Mouse (Mus musculus) testis, adult 10 weeks (tissue): ENCODE measurements around the gene Hist1h2bj. TPM values are rescaled to one million over a fixed set of nuclear protein-coding genes. Genes with fewer than 3 reads are reported as not detected.

Experiments
- polyA plus RNA-seq: library from polyadenylated mRNA; stranded (reverse); fragments of 350-450 nt; fragmentation: Illumina TruSeq; extraction: RNeasy Lipid Tissue Mini Kit (QIAGEN cat#74804); gene quantifications from one replicate; pipeline ENCODE4 v1.2.3, GENCODE M21; 2014; ENCODE audit warnings: low read depth, low replicate concordance

Hist1h2bj gene
- not detected for polyA plus RNA-seq

DNA sequence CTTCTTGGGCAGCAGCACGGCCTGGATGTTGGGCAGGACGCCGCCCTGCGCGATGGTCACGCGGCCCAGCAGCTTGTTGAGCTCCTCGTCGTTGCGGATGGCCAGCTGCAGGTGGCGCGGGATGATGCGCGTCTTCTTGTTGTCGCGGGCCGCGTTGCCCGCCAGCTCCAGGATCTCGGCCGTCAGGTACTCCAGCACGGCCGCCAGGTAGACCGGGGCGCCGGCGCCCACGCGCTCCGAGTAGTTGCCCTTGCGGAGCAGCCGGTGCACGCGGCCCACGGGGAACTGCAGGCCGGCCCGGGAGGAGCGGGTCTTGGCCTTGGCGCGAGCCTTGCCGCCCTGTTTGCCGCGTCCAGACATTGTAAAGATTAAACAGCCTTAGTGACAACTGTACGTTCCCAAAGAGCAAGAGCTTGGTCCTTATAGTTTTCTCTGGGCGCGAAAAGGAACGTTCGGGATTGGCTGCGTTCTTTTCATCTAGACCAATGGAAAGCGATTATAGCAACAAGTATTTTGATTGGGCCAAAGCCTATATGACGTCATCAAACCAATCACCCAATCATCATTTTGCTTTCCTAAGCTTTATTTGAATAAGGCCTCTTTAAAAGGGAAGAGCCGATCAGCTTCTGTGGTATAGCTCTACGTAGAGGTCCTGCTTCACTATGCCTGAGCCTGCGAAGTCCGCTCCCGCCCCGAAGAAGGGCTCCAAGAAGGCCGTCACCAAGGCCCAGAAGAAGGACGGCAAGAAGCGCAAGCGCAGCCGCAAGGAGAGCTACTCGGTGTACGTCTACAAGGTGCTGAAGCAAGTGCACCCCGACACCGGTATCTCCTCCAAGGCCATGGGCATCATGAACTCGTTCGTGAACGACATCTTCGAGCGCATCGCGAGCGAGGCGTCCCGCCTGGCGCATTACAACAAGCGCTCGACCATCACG lies at the start of gene Hist1h2bj, which contains the start of gene Hist1h2ag:
Gene Hist1h2bj, plus strand, starts transcription at position 647 of the 935 bp plus-strand sequence.
Gene Hist1h2ag, minus strand, starts transcription at position 377 of the 935 bp plus-strand sequence.

DNA sequence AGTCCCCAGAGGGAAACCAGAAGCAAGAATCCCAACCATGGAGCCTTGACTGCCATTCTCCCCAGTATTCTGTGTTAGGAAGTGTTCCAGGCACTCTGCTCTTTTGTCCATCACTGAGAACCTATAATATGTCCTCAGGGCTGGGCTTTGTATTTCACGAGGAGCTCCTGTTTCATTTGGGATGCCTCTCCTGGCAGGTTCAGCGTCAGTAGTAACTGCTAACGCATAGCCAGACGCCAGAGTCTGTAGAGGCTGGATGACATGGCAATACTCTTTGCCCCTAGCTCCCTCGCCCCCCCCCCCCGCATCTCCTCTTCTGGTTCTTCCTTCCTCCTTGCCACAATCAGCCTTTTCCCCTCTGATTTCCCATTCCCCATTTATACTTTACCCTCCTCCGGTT lies 33.4 kb upstream of the Hist1h2bj start, which contains the start of gene Prss16:
Gene Prss16, minus strand, starts transcription at position 101 of the 400 bp plus-strand sequence.

DNA sequence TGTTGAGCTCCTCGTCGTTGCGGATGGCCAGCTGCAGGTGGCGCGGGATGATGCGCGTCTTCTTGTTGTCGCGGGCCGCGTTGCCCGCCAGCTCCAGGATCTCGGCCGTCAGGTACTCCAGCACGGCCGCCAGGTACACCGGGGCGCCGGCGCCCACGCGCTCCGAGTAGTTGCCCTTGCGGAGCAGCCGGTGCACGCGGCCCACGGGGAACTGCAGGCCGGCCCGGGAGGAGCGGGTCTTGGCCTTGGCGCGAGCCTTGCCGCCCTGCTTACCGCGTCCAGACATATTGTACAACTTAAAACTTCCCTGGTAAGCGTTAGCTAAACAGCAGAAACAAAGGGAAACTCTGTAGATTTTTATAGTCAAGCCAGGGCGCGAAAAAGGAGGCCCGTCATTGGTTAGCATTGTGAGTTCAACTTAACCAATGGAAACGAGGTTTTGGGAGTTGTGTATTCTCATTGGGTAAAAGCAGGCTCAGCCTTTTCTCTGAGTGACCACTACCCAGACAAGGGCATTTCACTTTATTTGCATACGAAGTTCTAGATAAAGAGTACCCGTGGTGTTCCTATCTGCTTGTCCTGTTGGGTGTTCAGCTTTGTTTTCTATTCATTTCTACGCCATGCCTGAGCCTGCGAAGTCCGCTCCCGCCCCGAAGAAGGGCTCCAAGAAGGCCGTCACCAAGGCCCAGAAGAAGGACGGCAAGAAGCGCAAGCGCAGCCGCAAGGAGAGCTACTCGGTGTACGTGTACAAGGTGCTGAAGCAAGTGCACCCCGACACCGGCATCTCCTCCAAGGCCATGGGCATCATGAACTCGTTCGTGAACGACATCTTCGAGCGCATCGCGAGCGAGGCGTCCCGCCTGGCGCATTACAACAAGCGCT lies 7.5 kb upstream of the Hist1h2bj start, which contains the start of the genes Hist1h2ah and Hist1h2bk:
Gene Hist1h2ah, minus strand, starts transcription at position 302 of the 882 bp plus-strand sequence.
Gene Hist1h2bk, plus strand, starts transcription at position 604 of the 882 bp plus-strand sequence.

DNA sequence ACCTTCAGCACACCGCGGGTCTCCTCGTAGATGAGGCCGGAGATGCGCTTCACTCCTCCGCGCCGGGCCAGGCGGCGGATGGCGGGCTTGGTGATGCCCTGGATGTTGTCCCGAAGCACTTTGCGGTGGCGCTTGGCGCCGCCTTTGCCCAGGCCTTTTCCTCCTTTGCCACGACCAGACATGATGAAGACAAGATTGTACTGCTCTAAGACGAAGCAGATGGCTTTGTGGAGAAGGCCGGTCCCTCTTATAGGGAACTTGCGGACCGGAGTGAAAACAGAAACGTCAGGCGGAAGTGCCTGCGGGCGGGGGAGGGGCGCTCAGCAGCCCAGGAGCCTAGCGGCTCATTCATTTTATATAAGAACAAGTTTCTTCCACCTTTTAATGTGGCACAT lies 1.9 kb upstream of the Hist1h2bj start, which contains the start of gene Hist1h4i:
Gene Hist1h4i, minus strand, starts transcription at position 221 of the 395 bp plus-strand sequence.

DNA sequence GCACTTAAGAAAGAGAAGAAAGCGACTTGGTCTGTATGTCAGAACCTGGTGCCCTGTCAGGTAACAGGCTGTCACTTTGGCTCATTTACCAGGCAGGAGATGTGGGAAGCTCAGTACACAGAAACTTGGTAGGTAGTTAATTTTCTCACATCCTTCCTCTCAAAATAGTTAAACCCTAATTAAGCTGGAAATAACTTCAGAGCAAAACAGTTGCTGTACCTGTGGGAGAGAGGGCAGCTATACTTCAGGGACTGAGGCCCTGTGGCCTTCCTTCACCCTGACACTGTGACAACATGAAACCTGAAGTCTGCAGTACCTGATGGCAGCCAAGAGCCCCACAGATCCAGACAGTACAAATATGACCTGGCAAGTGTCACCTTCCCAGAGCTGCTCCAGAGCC lies 41.1 kb downstream of the Hist1h2bj start, which contains the start of gene Vmn1r188:
Gene Vmn1r188, plus strand, starts transcription at position 301 of the 400 bp plus-strand sequence.

Other genes with a start within 250 kb of the Hist1h2bj start
- gene Hist1h2bq, start 233.0 kb upstream of the Hist1h2bj start, polyA plus RNA-seq = not detected
- not detected for gene Hist1h2ao, start 232.7 kb upstream of the Hist1h2bj start, polyA plus RNA-seq
- gene Hist1h4m, start 231.5 kb upstream of the Hist1h2bj start, polyA plus RNA-seq = not detected
- gene Hist1h4n, start 211.0 kb upstream of the Hist1h2bj start, polyA plus RNA-seq = not detected
- gene Hist1h2ap, start 209.7 kb upstream of the Hist1h2bj start, polyA plus RNA-seq = not detected
- 0.48 TPM for gene Hist1h2br, start 209.5 kb upstream of the Hist1h2bj start, polyA plus RNA-seq
- 25.6 TPM for gene Zfp184, start 98.1 kb upstream of the Hist1h2bj start, polyA plus RNA-seq
- 85.0 TPM for gene Pom121l2, start 62.0 kb upstream of the Hist1h2bj start, polyA plus RNA-seq
- 0.14 TPM for gene Prss16, start 33.5 kb upstream of the Hist1h2bj start, polyA plus RNA-seq
- gene Hist1h2ah, start 7.6 kb upstream of the Hist1h2bj start, polyA plus RNA-seq = not detected
- not detected for gene Hist1h2bk, start 7.3 kb upstream of the Hist1h2bj start, polyA plus RNA-seq
- 0.99 TPM for gene Hist1h4i, start 1.9 kb upstream of the Hist1h2bj start, polyA plus RNA-seq
- not detected for gene Hist1h2ag, start 270 bp upstream of the Hist1h2bj start, polyA plus RNA-seq
- gene Vmn1r188, start 41.2 kb downstream of the Hist1h2bj start, polyA plus RNA-seq = 0.03 TPM
- not detected for gene Vmn1r189, start 62.6 kb downstream of the Hist1h2bj start, polyA plus RNA-seq
- not detected for gene Vmn1r191, start 140.8 kb downstream of the Hist1h2bj start, polyA plus RNA-seq
- gene Vmn1r192, start 147.9 kb downstream of the Hist1h2bj start, polyA plus RNA-seq = not detected
- not detected for gene Vmn1r193, start 179.9 kb downstream of the Hist1h2bj start, polyA plus RNA-seq
- gene Vmn1r194, start 201.0 kb downstream of the Hist1h2bj start, polyA plus RNA-seq = not detected
- not detected for gene Vmn1r195, start 227.3 kb downstream of the Hist1h2bj start, polyA plus RNA-seq
- not detected for gene Vmn1r196, start 246.7 kb downstream of the Hist1h2bj start, polyA plus RNA-seq